Mouse (Mus musculus): ENCODE data around the gene Aldh4a1.
A peak's percentile ranks its signal among the peaks of the same experiment; 100 is the strongest.

The Aldh4a1 gene

DNA sequence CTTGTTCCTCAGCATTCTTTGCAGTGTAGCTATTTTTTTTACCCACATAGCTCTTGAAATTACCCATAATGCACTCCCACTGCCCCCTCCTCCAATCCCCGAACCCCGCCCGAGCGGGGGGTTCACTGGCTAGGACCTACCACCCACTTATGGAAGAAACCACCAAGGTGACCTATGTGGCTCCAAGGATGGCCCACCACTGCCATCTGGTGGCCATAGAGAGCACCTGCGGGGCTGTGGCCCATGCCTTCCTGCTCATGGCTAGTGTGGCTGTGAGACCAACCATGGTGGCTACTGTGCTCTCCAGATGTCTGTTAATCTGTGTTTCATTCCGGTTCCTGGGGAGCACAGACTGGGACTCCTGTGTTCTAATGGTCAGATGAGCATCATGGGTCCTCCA is 47.2 kb downstream of the Aldh4a1 start:
- DNase-seq (ENCODE audit: low spot score) = peak; percentile 48

DNA sequence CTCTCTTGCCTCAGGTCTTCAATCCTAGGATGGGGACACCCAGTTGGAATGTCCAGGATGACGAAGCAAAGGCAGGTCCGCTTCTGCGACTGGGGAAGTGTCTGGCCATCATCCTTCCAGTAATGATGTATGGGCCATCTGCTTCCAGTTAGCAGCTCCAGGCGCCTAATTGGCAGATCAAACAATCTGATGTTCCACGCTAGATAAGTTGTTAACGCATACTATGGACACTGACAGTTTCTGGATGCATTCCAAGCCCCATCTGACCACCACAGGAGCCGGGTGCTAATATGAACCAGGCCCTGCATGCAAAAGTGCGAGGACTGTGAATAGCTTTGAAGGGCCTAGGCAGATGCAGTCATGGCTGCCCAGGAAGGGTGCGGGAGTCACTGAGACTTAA is 53.0 kb downstream of the Aldh4a1 start:
- no peak for DNase-seq (ENCODE audit: low spot score)

DNA sequence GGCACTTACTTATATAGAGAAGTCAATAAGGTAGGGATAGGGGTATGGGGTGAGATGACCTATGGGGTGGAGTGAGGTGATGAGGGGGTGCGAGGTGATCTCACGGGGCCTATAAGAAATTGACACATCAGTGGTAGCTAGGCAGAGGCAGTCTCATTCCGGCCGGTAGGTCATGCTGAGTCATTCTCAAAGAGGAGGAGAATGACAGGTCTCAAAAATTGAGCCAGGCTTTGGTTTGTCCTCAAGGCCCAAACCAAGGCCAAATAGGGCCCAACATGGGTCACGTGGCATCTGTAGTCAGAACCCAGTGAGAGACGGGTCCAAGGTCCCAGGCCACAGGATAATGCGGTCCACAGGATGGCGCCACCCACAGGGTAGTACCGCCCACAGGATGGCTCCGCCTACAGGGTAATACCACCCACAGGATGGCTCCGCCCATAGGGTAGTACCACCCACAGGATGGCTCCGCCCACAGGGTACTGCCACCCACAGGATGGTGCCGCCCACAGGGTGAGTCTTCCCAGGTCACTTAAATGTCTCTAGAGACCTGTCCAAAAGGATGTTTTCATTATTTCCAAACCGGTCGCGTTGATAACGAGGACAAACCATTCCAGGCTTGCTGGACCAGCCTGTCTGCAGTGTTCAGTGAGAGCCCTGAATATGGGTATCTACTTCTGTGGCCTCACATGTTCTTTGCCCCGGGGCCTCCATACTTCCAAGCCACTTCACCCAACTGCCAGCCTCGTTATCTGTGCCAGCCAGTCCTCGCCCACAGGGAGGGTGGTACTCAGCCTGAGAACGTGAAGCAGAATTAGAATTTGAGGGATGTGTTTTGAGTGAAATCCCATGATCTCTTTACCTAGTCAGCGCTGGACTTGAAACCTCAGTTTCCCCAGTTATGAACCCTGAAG is 61.3 kb downstream of the Aldh4a1 start:
- DNase-seq (ENCODE audit: low spot score) = no peak

DNA sequence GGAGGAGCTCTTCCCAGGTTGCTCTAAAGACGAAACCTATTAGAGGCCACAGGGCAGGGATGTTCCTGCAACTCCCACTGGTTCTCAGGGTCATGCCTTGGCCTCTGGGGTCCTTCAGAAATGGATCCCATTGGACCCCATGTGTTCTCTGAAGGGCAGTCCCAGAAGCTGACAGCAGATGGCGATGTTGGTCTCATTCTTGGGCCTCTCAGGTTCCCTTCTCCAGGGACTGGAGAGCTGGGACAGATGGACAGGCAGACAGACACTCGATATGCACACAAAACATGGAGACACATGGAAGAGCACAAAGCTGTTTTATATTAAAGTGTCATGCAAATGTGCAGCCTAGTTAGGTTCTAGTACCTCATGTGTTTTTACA is 62.0 kb downstream of the Aldh4a1 start:
- peak; percentile 41 for DNase-seq (ENCODE audit: low spot score)

DNA sequence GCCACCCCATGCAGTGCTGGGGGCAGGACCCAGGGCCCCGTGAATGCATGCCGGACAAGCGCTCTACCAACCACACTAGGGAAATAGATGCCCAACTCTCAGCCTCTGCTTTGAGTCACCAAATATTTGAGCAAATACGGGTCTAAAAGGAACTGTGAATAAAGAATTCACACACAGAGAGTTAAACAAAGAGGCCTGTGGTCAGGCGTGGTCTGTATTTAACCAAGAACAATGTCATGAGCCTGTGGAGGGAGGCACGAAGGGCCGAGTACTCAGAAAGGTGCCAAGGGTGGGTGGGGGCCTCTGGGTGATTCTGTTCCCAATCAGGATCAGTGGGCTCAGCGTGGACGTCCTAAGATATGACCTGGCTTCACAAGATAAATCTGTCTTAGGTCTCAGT is 65.4 kb downstream of the Aldh4a1 start:
- no peak for DNase-seq (ENCODE audit: low spot score)

DNA sequence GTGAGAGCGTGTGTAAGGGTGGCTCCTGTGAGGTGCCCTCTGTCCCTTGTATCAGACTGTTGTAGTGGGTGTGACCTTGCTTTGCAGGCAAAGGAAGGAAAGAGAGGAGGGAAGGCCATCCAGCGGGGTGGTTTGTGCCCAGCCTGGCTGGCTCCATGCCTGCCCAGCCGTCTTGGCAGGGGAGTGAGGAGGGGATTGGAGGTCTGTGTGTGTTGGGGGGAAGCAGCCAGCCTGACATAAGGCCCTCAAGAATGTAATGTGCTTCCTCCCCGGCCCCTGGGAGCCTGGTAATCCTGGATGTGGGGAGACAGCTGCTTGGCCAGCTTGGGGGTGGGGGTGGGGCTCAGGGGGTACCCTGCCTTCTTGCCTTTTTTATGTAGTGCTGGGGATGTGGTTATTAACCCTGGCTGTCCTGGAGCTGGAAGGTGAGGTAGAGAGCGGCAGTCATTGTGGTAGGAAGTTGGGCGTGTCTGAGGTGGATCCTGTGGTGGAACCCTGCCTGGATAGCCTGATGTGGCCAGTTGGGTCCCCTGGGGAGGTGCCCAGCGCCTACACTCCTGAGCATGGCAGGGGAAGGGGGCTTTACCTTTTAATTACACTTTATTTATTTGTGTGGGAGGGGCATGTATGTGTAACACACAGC is 67.1 kb downstream of the Aldh4a1 start:
- DNase-seq (ENCODE audit: low spot score) = no peak

DNA sequence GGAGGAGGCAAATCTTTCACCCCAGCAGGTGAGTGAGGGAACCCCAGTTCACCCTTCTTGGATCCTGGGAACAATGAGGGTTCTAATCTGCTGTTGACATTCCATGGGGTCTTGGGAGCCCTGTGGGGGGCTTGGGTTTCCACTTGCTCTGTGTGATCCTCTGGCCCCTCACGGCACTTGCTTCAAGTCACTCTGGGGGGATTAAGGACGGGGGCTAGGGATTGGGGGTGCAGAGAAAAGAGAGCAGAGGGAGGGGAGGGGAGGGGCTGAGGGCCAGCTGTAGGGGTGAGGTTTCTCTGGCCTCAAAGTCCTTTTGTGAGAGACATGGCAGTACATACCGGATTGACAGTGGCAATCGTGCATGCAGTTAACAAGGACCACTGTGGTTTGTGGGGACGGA is 70.6 kb downstream of the Aldh4a1 start:
- DNase-seq (ENCODE audit: low spot score) = no peak

DNA sequence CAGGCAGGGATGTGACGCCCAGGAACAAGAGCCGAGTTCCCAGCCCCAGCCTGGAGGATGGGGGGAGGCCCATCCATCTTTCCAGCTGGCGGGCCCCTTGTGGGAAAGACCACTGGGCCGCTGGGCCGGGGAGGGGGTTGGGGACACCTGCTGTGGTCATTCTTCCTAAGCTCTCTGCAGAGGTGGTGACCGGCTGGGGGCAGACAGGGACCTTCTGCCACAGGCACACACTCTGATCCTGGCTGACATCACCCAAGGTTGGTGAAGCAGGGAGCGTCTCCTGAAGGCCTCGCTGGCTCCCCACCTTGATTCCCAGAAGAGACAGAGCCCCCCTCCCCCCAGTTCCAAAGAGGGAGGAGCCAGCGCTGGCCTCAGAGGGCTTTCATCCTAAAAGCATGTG is 75.1 kb downstream of the Aldh4a1 start:
- DNase-seq (ENCODE audit: low spot score) = no peak

DNA sequence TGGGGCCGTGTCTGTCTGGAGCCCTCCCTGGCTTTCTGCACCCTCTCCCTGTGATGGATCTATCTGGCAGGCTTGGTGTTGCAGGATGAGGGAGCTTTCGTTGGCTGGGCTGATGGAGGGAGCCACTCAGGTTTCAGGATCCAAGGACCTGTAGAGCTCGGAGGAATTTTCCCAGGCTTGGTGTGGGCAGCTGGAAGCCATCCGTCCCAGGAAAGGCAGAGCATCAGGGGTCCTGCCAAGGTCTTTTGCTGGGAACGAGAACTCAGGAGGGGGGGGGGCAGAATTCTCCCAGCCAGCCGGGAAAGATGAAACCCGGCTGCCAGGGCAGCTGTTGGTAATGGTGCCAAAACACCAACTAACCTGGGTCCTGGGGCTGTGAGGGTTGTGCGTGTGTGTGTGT is 75.9 kb downstream of the Aldh4a1 start:
- no peak for DNase-seq (ENCODE audit: low spot score)

All from ovary, postnatal 36 days (tissue).